Mouse (Mus musculus) E14TG2a.4 (cell line): Measurements from ENCODE around the gene Pigx.

Source experiments
- H3K27me3 ChIP-seq: 2 replicates; pipeline ENCODE4 v1.6.1; 2014; ENCODE audit warnings: low read length, control low read depth; ENCODE audit not compliant: insufficient read depth
- H3K36me3 ChIP-seq: 2 replicates; pipeline ENCODE4 v1.6.1; 2014; ENCODE audit warnings: low read length, control low read depth; ENCODE audit not compliant: insufficient read depth
- H3K4me1 ChIP-seq: replicated peaks from 2 replicates; pipeline ENCODE4 v1.6.1; 2014; ENCODE audit warnings: low read depth, low read length, control low read depth
- H3K4me3 ChIP-seq: replicated peaks from 2 replicates; pipeline ENCODE4 v1.5.1; 2014; ENCODE audit warnings: mild to moderate bottlenecking, low read length
- H3K9me3 ChIP-seq: 2 replicates; pipeline ENCODE4 v1.6.1; 2014; ENCODE audit warnings: low read length, control low read depth
- CTCF ChIP-seq: conservative IDR thresholded peaks from 2 replicates; pipeline ENCODE4 v1.5.1; 2014; ENCODE audit warnings: low read length
- NANOG ChIP-seq: IDR thresholded peaks from 2 replicates; pipeline ENCODE4 v1.6.1; 2014; ENCODE audit warnings: borderline replicate concordance, low read length, mixed read lengths
- POU5F1 ChIP-seq: IDR thresholded peaks from 2 replicates; pipeline ENCODE4 v1.6.1; 2014; ENCODE audit warnings: low read length, borderline replicate concordance

Gene Pigx

DNA sequence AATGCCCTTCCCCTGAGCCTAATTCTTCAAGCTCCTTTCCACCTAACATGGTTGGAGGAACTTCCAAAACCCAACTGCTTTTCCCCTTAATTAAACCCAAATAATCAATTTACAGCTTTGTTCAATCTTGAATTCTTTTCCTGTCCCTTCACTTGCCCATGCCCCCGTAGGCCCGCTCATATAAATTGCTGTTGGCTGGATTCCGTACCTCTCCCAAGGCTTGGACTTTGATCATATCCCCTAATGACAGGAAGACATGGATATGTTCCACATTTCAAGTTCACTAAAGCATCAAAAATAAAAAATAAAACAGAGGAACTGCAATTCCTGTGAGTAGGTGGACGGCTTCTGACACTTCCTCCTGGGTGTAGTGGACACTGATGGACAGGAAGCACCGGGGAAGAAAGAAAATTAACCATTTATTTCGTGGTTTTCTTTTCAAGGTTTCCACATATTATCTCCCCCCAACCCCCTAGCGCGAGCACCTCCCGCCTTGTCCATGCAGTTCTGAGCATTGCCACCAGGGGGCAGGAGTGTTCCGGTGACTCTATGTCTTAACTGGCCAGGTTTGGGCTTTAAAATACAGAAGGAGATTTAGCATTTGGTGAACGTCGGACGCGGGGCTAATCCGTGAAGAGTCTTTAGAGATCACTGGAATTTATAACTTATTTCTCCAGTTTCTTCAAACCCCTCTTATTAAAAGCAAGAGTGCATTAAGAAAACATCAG lies 15.6 kb upstream of the Pigx start:
- TF ChIP-seq NANOG = no peak
- peak; percentile 91 for TF ChIP-seq CTCF
- Histone ChIP-seq H3K27me3 (no peaks in the 10 kb centered on the region), H3K4me1 (peaks cover 68% of the 10 kb centered on the region), H3K9me3 (no peaks in the 10 kb centered on the region), H3K36me3 (no peaks in the 10 kb centered on the region), H3K4me3 (no peak overlapping the region)

DNA sequence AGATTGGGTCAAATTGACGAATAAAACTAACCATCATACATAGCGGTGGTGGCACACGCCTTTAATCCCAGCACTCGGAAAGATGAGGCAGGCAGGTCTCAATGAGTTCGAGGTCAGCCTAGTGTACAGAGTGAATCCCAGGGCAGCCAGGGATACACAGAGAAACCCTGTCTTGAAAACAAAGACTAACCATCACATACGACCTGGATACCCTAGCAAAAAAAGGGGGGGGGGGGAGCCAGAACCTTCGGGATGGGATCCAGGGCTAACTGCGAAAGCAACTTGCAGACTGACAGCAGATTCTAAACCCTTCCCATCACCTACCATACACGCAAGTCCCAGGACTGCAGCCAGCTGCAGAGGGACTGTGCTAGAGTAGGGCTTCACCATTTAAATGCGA lies 14.9 kb upstream of the Pigx start:
- Histone ChIP-seq H3K36me3 (no peaks in the 10 kb centered on the region), H3K27me3 (no peaks in the 10 kb centered on the region), H3K4me1 (peaks cover 62% of the 10 kb centered on the region), H3K9me3 (no peaks in the 10 kb centered on the region), H3K4me3 (no peak overlapping the region)
- no peak for TF ChIP-seq NANOG
- TF ChIP-seq POU5F1 = no peak

DNA sequence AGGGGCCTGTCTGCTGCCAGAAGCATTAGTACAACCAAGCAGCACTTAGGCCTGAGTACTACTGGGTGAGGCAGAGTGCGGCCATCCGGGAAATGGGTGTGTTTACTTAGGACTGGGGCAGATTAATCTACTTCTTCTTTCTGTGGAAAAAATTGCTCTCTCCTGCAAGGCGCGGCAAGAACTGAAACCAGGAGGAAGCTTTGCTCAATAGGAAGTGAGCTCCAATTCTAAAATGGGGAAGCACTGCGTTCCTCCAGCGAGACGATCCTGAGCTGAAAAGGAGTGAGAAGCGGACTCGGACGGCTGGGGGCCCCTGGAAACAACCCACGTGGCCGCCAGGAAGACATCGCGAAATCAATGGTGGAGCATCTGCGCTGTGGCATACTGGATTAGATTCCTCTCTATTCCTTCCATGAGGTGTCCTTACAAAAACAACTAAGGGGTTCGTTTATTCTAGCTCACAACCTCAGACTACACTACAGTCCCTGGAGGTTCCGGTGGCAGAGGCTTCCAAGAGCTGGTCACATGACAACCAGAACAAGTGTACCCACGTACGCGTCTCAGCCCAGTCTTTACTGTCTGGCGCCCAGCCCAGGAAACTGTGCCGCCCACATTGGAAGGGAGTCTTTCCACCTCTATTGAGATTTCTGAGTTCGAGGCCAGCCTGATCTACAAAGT lies 14.1 kb upstream of the Pigx start:
- Histone ChIP-seq H3K9me3 (no peaks in the 10 kb centered on the region), H3K4me3 (peak overlapping the region; percentile 61), H3K36me3 (no peaks in the 10 kb centered on the region), H3K27me3 (no peaks in the 10 kb centered on the region), H3K4me1 (peaks cover 54% of the 10 kb centered on the region)
- no peak for TF ChIP-seq POU5F1
- no peak for TF ChIP-seq CTCF
- no peak for TF ChIP-seq NANOG

DNA sequence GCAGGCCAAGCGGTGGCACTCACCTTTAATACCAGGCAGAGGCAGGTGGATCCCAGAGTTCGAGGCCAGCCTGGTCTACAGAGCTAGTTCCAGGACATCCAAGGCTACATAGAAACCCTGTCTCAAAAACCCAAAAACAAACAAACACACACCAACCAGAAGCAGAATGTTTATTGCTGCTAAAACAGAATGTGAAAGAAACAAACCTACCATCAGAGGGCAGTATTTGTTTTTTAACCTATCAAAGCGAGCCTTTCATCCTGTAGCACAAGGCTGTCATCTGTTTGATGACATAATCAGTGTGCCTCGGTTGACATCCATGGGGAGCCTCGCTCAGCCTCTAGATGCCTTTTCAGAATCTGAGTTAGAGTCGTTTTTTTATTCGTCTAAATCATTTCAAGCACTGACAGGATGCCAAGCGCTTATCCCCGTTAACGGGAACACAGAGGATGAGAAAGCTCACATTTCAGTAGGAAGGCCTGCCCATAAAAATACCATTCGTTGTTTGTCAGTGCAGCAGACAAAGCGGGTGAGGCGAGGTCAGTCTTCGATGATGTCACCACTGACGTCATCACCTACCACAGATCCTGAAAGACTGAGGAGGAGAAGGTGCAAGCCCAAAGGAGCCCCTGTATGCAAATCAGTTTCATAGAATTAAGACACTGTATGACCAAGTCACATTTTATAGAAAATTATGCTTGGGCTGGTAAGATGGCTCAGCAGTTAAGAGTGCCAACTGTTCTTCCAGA lies 11.6 kb upstream of the Pigx start:
- Histone ChIP-seq H3K4me3 (no peak overlapping the region), H3K36me3 (0 out of 2 replicates have a peak, but pooled peaks cover 16% of the 10 kb centered on the region), H3K27me3 (no peaks in the 10 kb centered on the region), H3K4me1 (peaks cover 51% of the 10 kb centered on the region), H3K9me3 (no peaks in the 10 kb centered on the region)
- no peak for TF ChIP-seq POU5F1
- TF ChIP-seq CTCF = peak; percentile 23

DNA sequence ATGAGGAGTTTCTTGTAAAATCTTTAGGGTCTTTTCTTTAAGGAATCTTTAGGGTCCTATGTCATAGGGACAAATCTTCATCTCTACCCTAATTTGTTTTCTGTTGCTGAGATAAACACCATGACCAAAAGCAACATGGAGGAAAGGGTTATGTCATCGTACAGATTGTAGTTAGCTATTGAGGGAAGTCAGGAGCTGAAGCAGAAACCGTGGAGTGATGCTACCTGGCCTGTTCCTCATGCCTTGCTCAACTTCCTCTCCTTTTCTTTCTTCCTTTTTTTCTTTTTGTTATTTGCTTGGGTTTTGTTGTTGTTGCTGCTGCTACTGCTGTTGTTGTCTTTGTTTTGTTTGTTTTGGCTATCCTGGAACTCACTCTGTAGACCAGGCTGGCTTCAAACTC lies 9.0 kb upstream of the Pigx start:
- peaks cover 22% of the 10 kb centered on the region; the same call in 1 of the 2 replicates for H3K36me3 ChIP-seq
- peaks cover 33% of the 10 kb centered on the region for H3K4me1 ChIP-seq
- no peaks in the 10 kb centered on the region for H3K9me3 ChIP-seq
- H3K4me3 ChIP-seq = no peak overlapping the region
- no peaks in the 10 kb centered on the region for H3K27me3 ChIP-seq
- no peak for TF ChIP-seq NANOG
- TF ChIP-seq POU5F1 = no peak
- TF ChIP-seq CTCF = no peak

DNA sequence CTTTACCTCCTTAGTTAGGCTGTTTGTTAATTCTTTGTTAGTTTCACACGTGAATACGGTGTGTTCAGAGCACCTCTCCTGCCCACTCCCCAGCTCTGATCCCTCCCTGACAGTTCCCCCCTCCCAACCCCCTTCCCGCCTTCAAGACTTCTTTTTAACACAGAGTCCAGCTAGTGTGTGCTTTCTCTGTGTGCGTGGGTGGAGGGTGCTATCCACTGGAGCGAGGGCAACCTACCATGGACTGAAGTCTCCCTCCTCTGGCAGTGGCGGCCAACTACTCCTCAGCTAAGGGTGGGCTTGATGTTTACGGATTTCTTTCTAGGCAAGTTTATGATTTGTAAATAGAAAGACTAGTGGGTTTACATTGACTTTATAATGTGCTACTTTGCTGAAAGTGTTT lies 8.6 kb upstream of the Pigx start:
- Histone ChIP-seq H3K9me3 (no peaks in the 10 kb centered on the region), H3K4me1 (peaks cover 29% of the 10 kb centered on the region), H3K4me3 (no peak overlapping the region), H3K27me3 (no peaks in the 10 kb centered on the region), H3K36me3 (peaks cover 26% of the 10 kb centered on the region; the same call in 1 of the 2 replicates)
- no peak for TF ChIP-seq NANOG
- no peak for TF ChIP-seq CTCF
- no peak for TF ChIP-seq POU5F1

DNA sequence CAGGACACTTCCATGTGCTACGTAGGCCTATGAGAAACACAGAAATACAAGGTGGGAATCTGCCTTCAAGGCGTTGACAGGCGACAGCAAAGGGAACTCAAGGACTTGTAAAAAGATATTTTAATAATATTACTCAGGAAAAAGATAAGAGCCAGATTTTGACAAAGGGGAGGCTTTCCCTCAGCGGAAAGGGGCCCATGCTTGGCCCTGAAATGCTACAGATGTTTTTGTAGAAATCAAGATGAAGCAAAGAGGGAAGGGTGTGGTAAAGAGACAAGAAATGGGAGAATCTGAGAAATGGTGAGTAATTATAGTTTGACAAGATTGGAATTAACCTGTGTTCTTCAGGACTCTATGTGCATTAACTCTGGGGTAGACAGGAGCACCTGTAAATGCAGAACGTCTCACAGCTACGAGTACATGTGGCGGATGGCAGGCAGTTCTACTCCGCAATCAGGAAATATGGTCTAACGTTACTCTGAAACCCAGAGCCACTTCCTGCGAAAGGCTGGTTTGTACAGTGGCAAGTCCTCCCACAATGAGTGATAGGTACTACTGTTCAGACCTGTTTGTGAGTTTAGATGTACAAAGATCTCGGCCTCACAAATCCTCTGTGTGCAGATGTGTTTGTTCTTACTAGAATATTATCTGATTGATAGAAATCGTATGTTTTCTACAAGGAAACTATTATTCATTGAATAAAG lies 8.0 kb upstream of the Pigx start:
- Histone ChIP-seq H3K36me3 (peaks cover 27% of the 10 kb centered on the region; the same call in 1 of the 2 replicates), H3K4me3 (no peak overlapping the region), H3K4me1 (peaks cover 23% of the 10 kb centered on the region), H3K27me3 (no peaks in the 10 kb centered on the region), H3K9me3 (no peaks in the 10 kb centered on the region)
- no peak for TF ChIP-seq CTCF
- TF ChIP-seq POU5F1 = no peak
- TF ChIP-seq NANOG = no peak

DNA sequence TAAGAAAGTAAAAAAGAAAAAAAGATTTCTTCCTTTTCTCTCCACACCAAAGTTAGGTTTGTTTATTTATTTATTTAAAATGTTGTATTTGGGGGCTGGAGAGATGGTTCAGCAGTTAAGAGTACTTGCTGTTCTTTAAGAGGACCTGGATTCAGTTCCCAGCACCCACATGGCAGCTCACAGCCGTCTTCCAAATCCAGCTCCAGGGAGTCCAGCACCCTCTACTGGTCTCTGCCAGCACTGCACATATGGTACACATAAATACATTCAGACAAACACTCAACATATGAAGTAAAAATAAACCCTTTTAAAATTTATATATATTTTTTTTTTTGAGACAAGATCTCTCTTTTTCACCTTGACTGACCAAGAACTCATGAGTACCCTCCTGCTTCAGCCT lies 6.2 kb upstream of the Pigx start:
- peaks cover 24% of the 10 kb centered on the region for H3K4me1 ChIP-seq
- no peaks in the 10 kb centered on the region for H3K9me3 ChIP-seq
- H3K4me3 ChIP-seq = no peak overlapping the region
- H3K36me3 ChIP-seq = peaks cover 27% of the 10 kb centered on the region; the same call in 1 of the 2 replicates
- H3K27me3 ChIP-seq = no peaks in the 10 kb centered on the region
- TF ChIP-seq POU5F1 (no peak), NANOG (no peak), CTCF (peak; percentile 58)
